Mouse (Mus musculus) telencephalon, adult 2 months (tissue): ENCODE data around the gene Lnx1.
A peak's percentile ranks its signal among the peaks of the same experiment; 100 is the strongest.

ENCODE experiments used
- DNase-seq: peaks from one replicate; pipeline ENCODE4 v3.0.0-alpha.2; 2011; ENCODE audit warnings: low read depth, low spot score

Lnx1 gene

DNA sequence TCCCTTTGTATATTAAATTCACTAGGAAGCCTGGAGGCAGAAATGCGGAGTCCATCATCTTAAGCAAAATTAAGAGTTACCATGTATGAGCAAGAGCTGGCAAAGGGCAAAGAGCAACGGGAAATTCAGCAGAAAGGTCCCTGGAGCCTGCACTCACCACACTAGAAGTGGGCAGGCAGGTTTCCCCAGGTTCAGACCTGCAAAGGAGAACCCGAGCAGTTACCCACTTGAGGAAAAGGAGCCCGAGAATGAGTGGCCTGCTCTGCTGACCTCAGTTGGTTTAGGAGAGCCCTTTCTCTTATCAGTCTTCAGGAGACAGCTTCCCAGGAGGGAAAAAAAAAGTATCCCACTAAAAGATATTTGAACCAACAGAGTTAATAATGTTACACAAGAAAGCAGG, 99.4 kb downstream of the Lnx1 start:
- no peak for DNase-seq

DNA sequence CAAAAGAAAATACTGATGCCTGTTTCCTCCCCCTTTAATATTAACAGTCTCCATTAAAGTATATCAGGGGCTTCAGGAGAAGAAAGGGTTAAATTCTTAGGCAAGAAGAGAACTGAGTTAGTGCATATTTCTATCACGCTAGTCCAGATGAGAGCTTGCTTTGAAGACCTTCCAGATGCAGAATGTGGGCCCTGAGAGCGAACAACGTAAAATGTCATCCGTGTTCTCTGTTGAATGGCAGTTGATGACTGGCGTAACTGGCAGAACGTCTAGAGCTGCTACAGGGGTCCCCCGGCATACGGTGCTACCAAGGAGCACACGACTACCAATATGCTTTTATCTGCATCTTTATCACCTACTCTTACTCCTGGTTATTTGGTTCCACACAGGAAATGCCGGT, 100.3 kb downstream of the Lnx1 start:
- no peak for DNase-seq

DNA sequence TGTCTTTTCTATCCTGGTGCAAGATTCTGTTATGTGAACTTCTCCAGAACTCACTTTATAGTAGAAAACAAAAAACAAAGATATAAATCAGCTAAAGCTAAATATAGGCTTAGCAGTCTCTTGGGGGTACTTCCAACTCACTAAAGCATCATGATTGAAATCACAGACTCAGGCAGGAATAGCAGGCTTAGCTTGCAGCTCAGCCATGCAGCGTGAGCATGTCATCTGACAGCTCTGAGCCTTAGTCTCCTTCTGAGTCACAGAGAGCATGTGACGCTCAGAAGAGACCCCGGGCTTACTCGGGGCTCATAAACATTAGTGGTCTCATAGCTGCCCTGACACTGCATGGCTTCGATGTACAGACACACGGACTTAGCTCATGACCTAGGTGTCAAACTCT, 100.7 kb downstream of the Lnx1 start:
- no peak for DNase-seq

DNA sequence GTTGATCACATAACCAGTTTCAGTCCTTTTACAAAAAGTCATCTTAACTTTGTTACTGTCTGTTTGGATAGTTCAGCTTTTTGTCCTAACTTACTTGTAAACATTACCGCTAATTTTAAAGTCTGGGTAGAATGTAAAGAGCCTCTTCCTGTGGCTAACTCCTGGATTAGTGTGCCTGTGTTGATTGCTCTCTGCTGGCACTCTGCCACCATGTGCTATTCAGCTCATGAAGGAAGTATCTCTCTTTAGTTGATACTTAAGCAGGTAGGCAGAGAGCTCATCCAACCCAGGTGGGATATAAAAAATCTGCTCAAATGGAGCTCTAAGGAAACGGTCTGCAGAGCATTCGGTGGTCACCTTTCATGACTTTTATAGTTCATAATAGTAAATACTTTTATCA, 101.5 kb downstream of the Lnx1 start:
- DNase-seq, result no peak

DNA sequence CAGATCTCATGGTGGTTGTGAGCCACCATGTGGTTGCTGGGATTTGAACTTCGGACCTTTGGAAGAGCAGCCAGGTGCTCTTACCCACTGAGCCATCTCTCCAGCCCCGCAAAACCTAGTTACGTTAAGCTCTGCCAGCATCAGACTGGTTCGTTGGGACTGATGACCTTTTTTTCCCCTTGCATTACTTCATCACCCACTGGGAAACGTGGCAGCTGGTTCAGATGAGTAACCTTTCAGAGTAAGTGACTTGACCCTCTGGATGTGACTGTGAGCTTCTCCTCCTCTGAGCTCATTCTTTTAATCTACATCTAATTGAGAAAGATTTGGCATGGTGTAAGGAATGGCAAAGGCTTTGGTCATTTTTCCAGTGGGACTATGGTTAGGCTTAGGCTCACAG, 102.7 kb downstream of the Lnx1 start:
- DNase-seq, result no peak

DNA sequence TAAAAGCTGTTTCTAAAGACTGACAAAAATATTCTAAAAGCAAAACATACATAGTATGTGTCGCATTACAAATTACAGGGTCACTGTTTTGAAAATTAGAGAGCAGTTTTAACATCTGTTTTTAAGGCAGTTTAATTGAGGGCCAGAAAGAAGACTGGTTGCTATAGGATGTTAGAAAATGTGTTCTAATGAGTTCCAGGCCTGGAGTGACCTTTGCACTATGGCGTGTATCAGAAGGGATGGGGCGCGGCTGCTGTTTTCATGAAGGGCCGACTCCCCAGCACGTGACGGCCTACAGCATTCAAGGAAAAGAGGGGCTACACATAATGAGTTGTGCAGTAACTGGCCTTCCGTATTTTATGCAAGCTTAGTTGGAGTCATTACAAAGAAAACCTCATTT, 109.6 kb downstream of the Lnx1 start:
- no peak for DNase-seq

DNA sequence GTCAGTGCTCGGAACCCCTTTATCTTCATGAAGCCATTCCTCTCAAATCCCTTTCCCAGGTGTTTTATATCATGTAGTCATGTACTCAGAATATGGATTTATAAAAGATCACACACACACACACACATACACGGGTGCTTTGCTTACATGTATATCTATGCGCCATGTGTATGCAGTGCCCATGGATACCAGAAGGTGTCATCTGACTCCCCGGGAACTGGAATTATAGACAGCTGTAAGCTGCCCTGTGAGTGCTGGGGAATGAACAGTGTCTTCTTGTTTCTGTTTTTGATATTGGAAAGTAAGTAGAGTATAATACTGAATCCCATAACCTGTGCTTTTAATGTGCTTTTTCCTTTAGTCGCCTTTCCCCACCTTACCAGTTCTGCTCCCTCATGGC, 111.3 kb downstream of the Lnx1 start:
- DNase-seq, result no peak

DNA sequence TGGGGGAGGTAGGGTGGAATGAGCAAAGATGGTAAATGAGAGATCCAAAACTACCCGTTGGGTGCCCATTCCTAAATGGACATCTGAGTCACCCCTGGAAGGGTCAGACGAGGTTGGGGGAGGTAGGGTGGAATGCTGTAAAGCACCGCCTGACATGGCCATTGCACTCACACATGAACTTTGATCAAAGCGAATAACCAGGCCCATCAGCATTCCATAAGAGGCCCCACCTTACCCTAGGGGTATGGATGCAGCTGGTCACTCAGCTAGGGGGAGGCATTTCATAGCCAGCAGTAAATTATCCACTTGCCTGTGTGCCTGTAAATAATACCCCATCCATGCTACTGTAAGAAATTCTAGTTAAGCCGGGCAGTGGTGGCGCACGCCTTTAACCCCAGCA, 113.6 kb downstream of the Lnx1 start:
- no peak for DNase-seq

DNA sequence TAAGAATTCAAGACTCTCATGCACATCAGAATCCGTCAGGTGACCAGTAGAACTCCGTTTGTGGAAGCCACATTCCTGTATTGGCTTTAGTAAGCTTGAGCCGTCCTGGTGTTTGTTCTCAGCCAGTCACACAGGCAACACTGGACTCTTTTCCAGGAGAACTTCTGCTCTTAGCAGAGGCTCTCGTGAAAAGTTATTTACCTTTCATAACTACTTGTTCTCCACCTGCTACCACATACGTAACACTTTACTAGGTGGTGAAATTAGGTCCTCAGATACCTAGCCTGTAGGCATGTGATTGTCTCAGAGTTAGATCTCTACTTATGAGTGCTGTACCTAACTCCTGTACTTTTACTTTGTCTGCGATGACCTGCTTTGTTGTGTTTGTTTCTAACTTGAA, 130.9 kb downstream of the Lnx1 start:
- no peak for DNase-seq

DNA sequence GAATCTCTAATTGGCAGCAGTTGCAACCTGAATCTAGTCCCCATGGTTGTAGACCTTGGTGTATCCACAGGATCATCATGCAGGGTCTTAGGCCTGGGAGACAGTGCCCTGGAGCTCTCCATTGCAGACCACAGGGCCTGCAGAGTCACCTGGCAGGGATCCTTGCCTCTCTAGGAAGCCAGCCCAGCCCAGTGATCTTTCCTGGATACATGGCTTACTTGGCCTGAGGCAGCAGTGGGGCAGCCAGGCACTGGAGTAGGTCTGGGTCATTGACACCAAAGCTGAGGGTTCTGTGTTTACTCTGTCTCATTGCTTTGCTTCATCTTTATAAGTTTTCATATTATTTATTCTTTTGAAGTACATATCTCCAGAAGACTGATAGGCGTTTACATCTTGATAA, 141.6 kb downstream of the Lnx1 start:
- DNase-seq, result no peak

DNA sequence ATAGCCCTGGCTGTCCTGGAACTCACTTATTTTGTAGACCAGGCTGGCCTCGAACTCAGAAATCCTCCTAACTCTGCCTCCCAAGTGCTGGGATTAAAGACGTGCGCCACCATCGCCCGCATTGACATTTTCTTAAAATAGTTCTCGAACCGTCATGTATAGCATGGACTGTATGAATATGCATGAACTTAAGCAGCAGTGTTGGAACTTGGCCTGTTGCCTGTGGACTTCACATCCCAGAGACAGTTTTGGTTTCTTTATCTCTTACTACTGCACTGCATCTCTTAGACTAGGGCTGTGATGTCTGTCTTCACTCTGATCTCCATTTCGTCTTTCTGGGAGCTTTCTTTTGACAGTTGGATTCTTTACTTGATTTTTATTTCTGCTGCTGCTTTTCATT, 153.1 kb downstream of the Lnx1 start:
- peak; percentile 29 for DNase-seq

DNA sequence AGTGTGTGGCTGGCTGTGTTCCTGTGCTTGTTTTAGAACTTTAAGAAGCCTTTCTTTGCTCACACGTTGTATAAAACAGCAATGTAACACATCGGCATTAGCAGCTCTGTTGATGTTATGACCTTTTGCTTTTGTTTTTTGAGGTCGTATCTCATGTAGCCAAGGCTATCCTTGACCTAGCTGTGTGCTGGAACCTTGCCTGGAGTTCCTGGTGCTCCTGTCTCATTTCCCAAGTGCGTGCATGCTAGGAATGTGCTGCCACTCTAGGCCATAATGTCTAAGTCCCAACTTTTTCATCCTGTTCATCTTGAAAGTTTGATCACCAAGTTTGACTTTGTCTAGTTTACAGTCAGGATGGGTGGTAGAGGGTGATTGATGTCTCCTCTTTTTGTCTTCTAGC, 157.1 kb downstream of the Lnx1 start:
- no peak for DNase-seq
